Mouse (Mus musculus): ENCODE measurements at regions not wholly inside any gene's neighbourhood (a gene's known extent, or its start where the extent isn't known, plus 50 kb on each side); places are given as distances from the start of the nearest gene placed in this dataset.

GRCm38 (mm10) chr19:23507256-23507851 lies 59.1 kb upstream of the Mamdc2 start:
- WGBS (ENCODE audit: insufficient replicate concordance) = 28% methylated on average over 14 of the region's 14 CpGs

More at GRCm38 (mm10) chr19:23507256-23507851, 59.1 kb upstream of the Mamdc2 start:
- no peak for ATAC-seq
- Histone ChIP-seq H3K9me3 (replicated peaks) (no peaks in the 10 kb centered on the region), H3K4me3 (no peak overlapping the region), H3K4me2 (0 out of 2 replicates have a peak overlapping the region, but pooled peaks have one; percentile 1), H3K4me1 (no peaks in the 10 kb centered on the region), H3K36me3 (no peaks in the 10 kb centered on the region), H3K27me3 (replicated peaks) (no peaks in the 10 kb centered on the region), H3K9ac (no peak overlapping the region), H3K27ac (no peak overlapping the region)
